Mouse (Mus musculus) kidney, embryonic 16.5 days (tissue): Measurements from ENCODE around the gene Tmem164. TPM values are rescaled to one million over a fixed set of nuclear protein-coding genes. Genes with fewer than 3 reads are reported as not detected.

ENCODE experiments used
- ATAC-seq: fragments of 200-750 bp; cut with Nextera tagmentation; 2 replicates; pipeline ENCODE4 v1.8.0; 2017; ENCODE audit warnings: moderate TSS enrichment; ENCODE audit not compliant: low FRiP score, low TSS enrichment
- H3K27ac ChIP-seq: fragments of 300-500 bp; sonication (generic); 2 replicates; pipeline ENCODE4 v1.5.1; 2014; ENCODE audit warnings: low read length
- H3K27me3 ChIP-seq: fragments of 300-500 bp; sonication (generic); 2 replicates; pipeline ENCODE4 v1.6.1; 2014; ENCODE audit warnings: low read length, control low read depth, mixed read lengths; ENCODE audit not compliant: insufficient read depth
- H3K36me3 ChIP-seq: fragments of 300-500 bp; sonication (generic); 2 replicates; pipeline ENCODE4 v1.6.1; 2014; ENCODE audit warnings: low read length, control low read depth, mixed read lengths; ENCODE audit not compliant: insufficient read depth
- H3K4me1 ChIP-seq: fragments of 300-500 bp; sonication (generic); 2 replicates; pipeline ENCODE4 v1.6.1; 2014; ENCODE audit warnings: low read length, control low read depth, mixed read lengths; ENCODE audit not compliant: insufficient read depth
- H3K4me2 ChIP-seq: fragments of 300-500 bp; sonication (generic); replicated peaks from 2 replicates; pipeline ENCODE4 v1.6.1; 2014; ENCODE audit warnings: low read depth, low read length
- H3K4me3 ChIP-seq: fragments of 300-500 bp; sonication (generic); 2 replicates; pipeline ENCODE4 v1.5.1; 2014; ENCODE audit warnings: mild to moderate bottlenecking, low read length
- H3K9ac ChIP-seq: fragments of 300-500 bp; sonication (generic); replicated peaks from 2 replicates; pipeline ENCODE4 v1.6.1; 2014; ENCODE audit warnings: low read length
- H3K9me3 ChIP-seq: fragments of 300-500 bp; sonication (generic); 2 replicates; pipeline ENCODE4 v1.6.1; 2016; ENCODE audit warnings: low read length, control low read depth
- whole genome bisulfite sequencing: fragments of 180-500 bp; shearing (Covaris S2); extraction: QIAGEN DNeasy Blood & Tissue Kit; methylation state at CpG from one replicate; pipeline ENCODE4 v1.1.7; 2014; 5-methylcytosine and 5-hydroxymethylcytosine counted together
- polyA plus RNA-seq: library from polyadenylated mRNA; unstranded; fragments of >200 nt; fragmentation: Nextera tagmentation; extraction: Ambion mirVana; gene quantifications from 2 replicates; pipeline ENCODE4 v1.2.1, GENCODE M21; 2015

The Tmem164 gene
- polyA plus RNA-seq, 1 experiment from 2014 or later = 56.4 TPM

- WGBS = 68% methylated on average over 6 of the region's 6 CpGs
- no peak overlapping the region for H3K9ac ChIP-seq
- no peak overlapping the region for H3K4me2 ChIP-seq
- peaks cover 5% of the 10 kb centered on the region; the same call in 1 of the 2 replicates for H3K4me1 ChIP-seq
- H3K36me3 ChIP-seq = no peaks in the 10 kb centered on the region
- H3K9me3 ChIP-seq = no peaks in the 10 kb centered on the region
- ATAC-seq = peak; percentile 49
- H3K27ac ChIP-seq = no peak overlapping the region
- H3K27me3 ChIP-seq = no peaks in the 10 kb centered on the region; the same call in 1 of the 2 replicates
- H3K4me3 ChIP-seq = no peak overlapping the region
These were observed 124.9 kb downstream of the Tmem164 start for GRCm38 (mm10) chrX:142806126-142806525.

- no peak overlapping the region for H3K4me2 ChIP-seq
- H3K27ac ChIP-seq = no peak overlapping the region
These were observed 125.4 kb downstream of the Tmem164 start for GRCm38 (mm10) chrX:142806620-142807061.

GRCm38 (mm10) chrX:142808411-142808810 is 127.2 kb downstream of the Tmem164 start:
- H3K9me3 ChIP-seq = no peaks in the 10 kb centered on the region
- no peak overlapping the region for H3K4me3 ChIP-seq
- no peaks in the 10 kb centered on the region for H3K36me3 ChIP-seq
- H3K27me3 ChIP-seq = no peaks in the 10 kb centered on the region; the same call in 1 of the 2 replicates
- no peak overlapping the region for H3K9ac ChIP-seq
- ATAC-seq = no peak
- H3K27ac ChIP-seq = no peak overlapping the region
- WGBS = 43% methylated on average over 9 of the region's 9 CpGs
- no peak overlapping the region for H3K4me2 ChIP-seq
- H3K4me1 ChIP-seq = peaks cover 5% of the 10 kb centered on the region; the same call in 1 of the 2 replicates

More at GRCm38 (mm10) chrX:142806620-142807061, 125.4 kb downstream of the Tmem164 start:
- Histone ChIP-seq H3K4me1 (peaks cover 5% of the 10 kb centered on the region; the same call in 1 of the 2 replicates), H3K4me3 (no peak overlapping the region), H3K27me3 (no peaks in the 10 kb centered on the region; the same call in 1 of the 2 replicates), H3K9me3 (no peaks in the 10 kb centered on the region), H3K9ac (no peak overlapping the region), H3K36me3 (no peaks in the 10 kb centered on the region)
- 42% methylated on average over 10 of the region's 10 CpGs for WGBS
- peak; percentile 71; the same call in 1 of the 2 replicates for ATAC-seq

GRCm38 (mm10) chrX:142813146-142813545 is 131.9 kb downstream of the Tmem164 start:
- Histone ChIP-seq H3K27me3 (no peaks in the 10 kb centered on the region; the same call in 1 of the 2 replicates), H3K9me3 (no peaks in the 10 kb centered on the region), H3K9ac (no peak overlapping the region), H3K27ac (no peak overlapping the region), H3K4me2 (no peak overlapping the region), H3K36me3 (no peaks in the 10 kb centered on the region), H3K4me3 (no peak overlapping the region), H3K4me1 (no peaks in the 10 kb centered on the region)
- whole genome bisulfite sequencing = 24% methylated on average over 6 of the region's 6 CpGs
- no peak for ATAC-seq

GRCm38 (mm10) chrX:142818057-142818682 is 137.0 kb downstream of the Tmem164 start:
- Histone ChIP-seq H3K4me3 (no peak overlapping the region), H3K27ac (no peak overlapping the region), H3K36me3 (no peaks in the 10 kb centered on the region), H3K9ac (no peak overlapping the region), H3K27me3 (no peaks in the 10 kb centered on the region), H3K4me2 (no peak overlapping the region), H3K4me1 (no peaks in the 10 kb centered on the region), H3K9me3 (no peaks in the 10 kb centered on the region)
- no peak for ATAC-seq
- 45% methylated on average over 10 of the region's 10 CpGs for WGBS

GRCm38 (mm10) chrX:142821239-142821638 is 140.0 kb downstream of the Tmem164 start:
- 74% methylated on average over 6 of the region's 6 CpGs for WGBS
- Histone ChIP-seq H3K4me1 (no peaks in the 10 kb centered on the region), H3K4me3 (no peak overlapping the region)

GRCm38 (mm10) chrX:142821846-142822245 is 140.6 kb downstream of the Tmem164 start:
- Histone ChIP-seq H3K9ac (no peak overlapping the region), H3K9me3 (no peaks in the 10 kb centered on the region), H3K27ac (no peak overlapping the region), H3K36me3 (no peaks in the 10 kb centered on the region), H3K4me2 (no peak overlapping the region), H3K27me3 (no peaks in the 10 kb centered on the region; the same call in 1 of the 2 replicates), H3K4me1 (no peaks in the 10 kb centered on the region), H3K4me3 (no peak overlapping the region)
- no peak for ATAC-seq
- 44% methylated on average over 3 of the region's 3 CpGs for WGBS

More at GRCm38 (mm10) chrX:142821239-142821638, 140.0 kb downstream of the Tmem164 start:
- Histone ChIP-seq H3K27ac (no peak overlapping the region), H3K9ac (no peak overlapping the region), H3K27me3 (no peaks in the 10 kb centered on the region; the same call in 1 of the 2 replicates), H3K9me3 (no peaks in the 10 kb centered on the region), H3K36me3 (no peaks in the 10 kb centered on the region), H3K4me2 (no peak overlapping the region)
- no peak for ATAC-seq

- ATAC-seq = no peak
- H3K4me1 ChIP-seq = no peaks in the 10 kb centered on the region
- no peaks in the 10 kb centered on the region for H3K9me3 ChIP-seq
- no peak overlapping the region for H3K4me2 ChIP-seq
- H3K27ac ChIP-seq = no peak overlapping the region
- H3K4me3 ChIP-seq = no peak overlapping the region
- WGBS = 83% methylated on average over 1 of the region's 1 CpGs
- no peak overlapping the region for H3K9ac ChIP-seq
- no peaks in the 10 kb centered on the region for H3K36me3 ChIP-seq
- H3K27me3 ChIP-seq = no peaks in the 10 kb centered on the region; the same call in 1 of the 2 replicates
These were observed 144.1 kb downstream of the Tmem164 start for GRCm38 (mm10) chrX:142825309-142825708.

GRCm38 (mm10) chrX:142827644-142828043 is 146.4 kb downstream of the Tmem164 start:
- no peaks in the 10 kb centered on the region for H3K36me3 ChIP-seq
- 47% methylated on average over 1 of the region's 1 CpGs for WGBS
- H3K27ac ChIP-seq = no peak overlapping the region
- ATAC-seq = no peak
- H3K9ac ChIP-seq = no peak overlapping the region
- H3K27me3 ChIP-seq = peaks cover 2% of the 10 kb centered on the region
- H3K4me3 ChIP-seq = no peak overlapping the region
- peaks cover under 1% of the 10 kb centered on the region; the same call in 1 of the 2 replicates for H3K4me1 ChIP-seq
- H3K4me2 ChIP-seq = no peak overlapping the region
- H3K9me3 ChIP-seq = no peaks in the 10 kb centered on the region
